Mouse (Mus musculus) midbrain, embryonic 13.5 days (tissue): ENCODE results near the gene Guca2a. TPM values are rescaled to one million over a fixed set of nuclear protein-coding genes. Genes with fewer than 3 reads are reported as not detected.
A peak's percentile ranks its signal among the peaks of the same experiment; 100 is the strongest.

Experiments used
- ATAC-seq: fragments of 200-750 bp; cut with Nextera tagmentation; 2 replicates; pipeline ENCODE4 v1.8.0; 2017; ENCODE audit warnings: mild to moderate bottlenecking, moderate TSS enrichment, moderate library complexity
- H3K27ac ChIP-seq: fragments of 300-500 bp; sonication (generic); 2 replicates; pipeline ENCODE4 v1.5.1; 2015; ENCODE audit warnings: inconsistent platforms, mild to moderate bottlenecking, moderate library complexity
- H3K27me3 ChIP-seq: fragments of 300-500 bp; sonication (generic); 2 replicates; pipeline ENCODE4 v1.6.1; 2015; ENCODE audit warnings: mild to moderate bottlenecking, inconsistent platforms
- H3K36me3 ChIP-seq: fragments of 300-500 bp; sonication (generic); 2 replicates; pipeline ENCODE4 v1.6.1; 2015; ENCODE audit warnings: mild to moderate bottlenecking, inconsistent platforms
- H3K4me1 ChIP-seq: fragments of 300-500 bp; sonication (generic); replicated peaks from 2 replicates; pipeline ENCODE4 v1.6.1; 2015; ENCODE audit warnings: inconsistent platforms
- H3K4me2 ChIP-seq: fragments of 300-500 bp; sonication (generic); replicated peaks from 2 replicates; pipeline ENCODE4 v1.6.1; 2015; ENCODE audit warnings: moderate library complexity, mild to moderate bottlenecking, inconsistent platforms
- H3K4me3 ChIP-seq: fragments of 300-500 bp; sonication (generic); replicated peaks from 2 replicates; pipeline ENCODE4 v1.5.1; 2015; ENCODE audit warnings: mild to moderate bottlenecking, inconsistent platforms
- H3K9ac ChIP-seq: fragments of 300-500 bp; sonication (generic); replicated peaks from 2 replicates; pipeline ENCODE4 v1.6.1; 2015; ENCODE audit warnings: mild to moderate bottlenecking, inconsistent platforms
- H3K9me3 ChIP-seq: fragments of 300-500 bp; sonication (generic); 2 replicates; pipeline ENCODE4 v1.6.1; 2016; ENCODE audit warnings: mild to moderate bottlenecking, inconsistent platforms
- WGBS: fragments of 180-500 bp; shearing (Covaris S2); methylation state at CpG from one replicate; pipeline ENCODE4 v1.1.7; 2015; 5-methylcytosine and 5-hydroxymethylcytosine counted together
- polyA plus RNA-seq: library from polyadenylated mRNA; unstranded; fragments of >200 nt; fragmentation: Nextera tagmentation; extraction: Ambion mirVana; gene quantifications from 2 replicates; pipeline ENCODE4 v1.2.1, GENCODE M21; 2015

Guca2a gene
- not detected in 2 replicates for polyA plus RNA-seq

DNA sequence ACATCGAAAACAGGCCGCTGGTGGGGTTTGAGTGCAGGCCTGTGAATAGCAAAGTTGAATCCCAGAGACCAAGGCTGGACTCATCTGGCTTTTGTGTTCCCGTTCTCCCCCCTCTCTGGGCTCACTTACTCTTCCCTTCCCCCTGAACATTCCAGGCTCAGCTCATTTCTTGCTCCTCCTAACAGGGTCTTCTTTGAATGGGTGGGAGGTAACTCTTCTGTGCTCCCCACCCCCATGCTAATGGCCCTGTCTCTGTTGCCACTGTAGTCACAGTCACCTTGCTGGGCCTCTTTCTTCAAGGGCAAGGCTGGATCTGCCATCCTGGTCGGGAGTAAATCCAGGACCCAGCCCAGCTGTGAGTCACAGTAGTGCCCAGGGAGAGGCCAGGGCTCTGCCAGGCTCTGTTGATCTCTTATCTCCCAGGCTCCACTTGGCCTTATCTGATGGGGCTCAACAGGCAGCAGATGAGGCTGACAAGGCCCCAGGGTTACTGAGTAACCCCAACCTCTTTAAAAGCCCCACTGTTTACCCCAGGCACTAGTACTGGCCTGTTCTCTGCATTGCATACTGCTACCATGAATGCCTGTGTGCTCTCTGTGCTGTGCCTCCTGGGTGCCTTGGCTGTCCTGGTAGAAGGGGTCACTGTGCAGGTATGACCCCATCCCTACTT lies at the start of gene Guca2a:
Guca2a (plus strand) TSS at position 529 of the 670 bp plus-strand sequence.
- Histone ChIP-seq H3K4me1 (peaks cover 26% of the 10 kb centered on the region), H3K27me3 (no peaks in the 10 kb centered on the region), H3K4me2 (no peak within 1 kb of the TSS), H3K4me3 (no peak within 1 kb of the TSS), H3K27ac (no peak within 1 kb of the TSS), H3K9ac (no peak within 1 kb of the TSS), H3K36me3 (no peaks in the 10 kb centered on the region), H3K9me3 (no peaks in the 10 kb centered on the region)
- ATAC-seq, result no peak
- WGBS, result 86% methylated on average over 4 of the region's 4 CpGs

DNA sequence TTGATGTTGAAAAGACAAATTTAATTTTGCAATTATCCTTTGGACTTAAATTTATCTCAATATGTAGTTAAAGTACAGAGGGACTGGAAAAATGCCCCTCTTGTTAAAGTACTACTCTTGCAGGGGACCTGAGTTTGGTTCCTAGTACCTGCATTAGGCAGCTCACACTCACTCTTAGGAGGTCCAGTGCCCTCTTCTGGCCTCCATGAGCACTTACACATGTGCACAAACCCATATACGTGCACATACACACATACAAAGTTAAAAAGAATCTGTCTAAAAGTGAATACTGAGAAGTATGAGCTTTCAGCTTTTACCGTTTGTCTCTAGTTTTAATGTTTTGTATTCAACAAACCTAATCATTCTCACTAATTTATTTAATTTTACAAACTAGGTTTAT lies 49.5 kb upstream of the Guca2a start:
- no peak for ATAC-seq
- H3K4me2 ChIP-seq, result no peak overlapping the region
- peaks cover 6% of the 10 kb centered on the region; the same call in 1 of the 2 replicates for H3K36me3 ChIP-seq
- 98% methylated on average over 2 of the region's 2 CpGs for WGBS
- no peak overlapping the region for H3K4me3 ChIP-seq
- H3K9me3 ChIP-seq, result no peaks in the 10 kb centered on the region
- H3K9ac ChIP-seq, result no peak overlapping the region
- peaks cover 6% of the 10 kb centered on the region for H3K4me1 ChIP-seq
- no peak overlapping the region for H3K27ac ChIP-seq
- H3K27me3 ChIP-seq, result no peaks in the 10 kb centered on the region

DNA sequence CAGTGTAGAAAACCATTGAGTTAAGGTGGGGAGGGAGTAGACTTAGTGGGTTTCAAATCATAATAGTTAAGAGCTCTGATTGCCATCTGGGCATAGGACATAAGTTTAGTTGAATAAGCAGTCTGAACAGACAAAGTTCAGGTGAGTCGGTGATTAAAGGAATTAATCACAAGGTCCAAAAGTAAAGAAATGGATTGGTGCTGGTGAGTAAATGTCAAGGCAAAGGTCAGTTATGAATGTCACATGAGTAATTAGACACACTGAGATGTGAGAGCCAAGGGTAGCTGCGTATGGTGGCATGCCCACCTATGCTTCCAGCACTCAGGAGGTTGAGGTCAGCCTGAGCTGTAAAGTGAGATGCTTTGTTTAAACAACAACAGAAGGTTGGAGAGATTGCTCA lies 48.1 kb upstream of the Guca2a start:
- peaks cover 6% of the 10 kb centered on the region; the same call in 1 of the 2 replicates for H3K36me3 ChIP-seq
- H3K9me3 ChIP-seq, result no peaks in the 10 kb centered on the region
- H3K4me3 ChIP-seq, result no peak overlapping the region
- H3K4me2 ChIP-seq, result no peak overlapping the region
- H3K27me3 ChIP-seq, result no peaks in the 10 kb centered on the region
- H3K27ac ChIP-seq, result no peak overlapping the region
- no peak overlapping the region for H3K9ac ChIP-seq
- WGBS, result 90% methylated on average over 2 of the region's 2 CpGs
- H3K4me1 ChIP-seq, result peaks cover 6% of the 10 kb centered on the region
- no peak for ATAC-seq

GRCm38 (mm10) chr4:119590027-119590426 lies 47.5 kb upstream of the Guca2a start:
- Histone ChIP-seq H3K36me3 (peaks cover 6% of the 10 kb centered on the region; the same call in 1 of the 2 replicates), H3K4me1 (peaks cover 6% of the 10 kb centered on the region), H3K4me3 (no peak overlapping the region), H3K9me3 (no peaks in the 10 kb centered on the region), H3K27ac (no peak overlapping the region), H3K4me2 (no peak overlapping the region), H3K27me3 (no peaks in the 10 kb centered on the region), H3K9ac (no peak overlapping the region)
- ATAC-seq, result no peak
- 88% methylated on average over 1 of the region's 1 CpGs for WGBS

DNA sequence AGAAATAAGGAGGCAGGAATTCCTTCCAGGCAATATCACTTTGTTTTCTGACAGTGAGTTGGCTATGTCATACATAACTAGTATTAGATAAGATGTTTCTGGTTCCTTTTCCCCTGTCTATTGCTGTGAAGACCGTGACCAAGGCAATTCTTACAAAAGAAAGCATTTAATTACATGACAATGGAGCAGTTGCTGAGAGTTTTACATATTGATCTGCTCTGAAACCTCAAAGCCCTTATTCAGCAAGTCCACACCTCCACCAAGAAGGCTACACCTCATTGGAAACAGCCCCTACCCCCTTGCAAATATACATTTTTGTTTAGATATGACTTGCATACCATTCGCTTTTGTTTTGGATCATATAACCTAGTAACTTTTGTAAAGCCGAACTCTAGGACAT lies 45.0 kb upstream of the Guca2a start:
- WGBS, result 60% methylated on average over 3 of the region's 3 CpGs
- Histone ChIP-seq H3K9me3 (no peaks in the 10 kb centered on the region), H3K9ac (no peak overlapping the region), H3K36me3 (peaks cover 5% of the 10 kb centered on the region; the same call in 1 of the 2 replicates), H3K4me2 (no peak overlapping the region), H3K27ac (no peak overlapping the region), H3K4me3 (no peak overlapping the region), H3K4me1 (peaks cover 6% of the 10 kb centered on the region), H3K27me3 (no peaks in the 10 kb centered on the region)
- ATAC-seq, result no peak

GRCm38 (mm10) chr4:119594331-119594730 lies 43.2 kb upstream of the Guca2a start:
- Histone ChIP-seq H3K9me3 (no peaks in the 10 kb centered on the region), H3K4me3 (no peak overlapping the region), H3K4me1 (peaks cover 6% of the 10 kb centered on the region), H3K27ac (no peak overlapping the region), H3K9ac (no peak overlapping the region), H3K27me3 (no peaks in the 10 kb centered on the region), H3K36me3 (no peaks in the 10 kb centered on the region), H3K4me2 (no peak overlapping the region)
- no peak for ATAC-seq
- 91% methylated on average over 14 of the region's 14 CpGs for WGBS

DNA sequence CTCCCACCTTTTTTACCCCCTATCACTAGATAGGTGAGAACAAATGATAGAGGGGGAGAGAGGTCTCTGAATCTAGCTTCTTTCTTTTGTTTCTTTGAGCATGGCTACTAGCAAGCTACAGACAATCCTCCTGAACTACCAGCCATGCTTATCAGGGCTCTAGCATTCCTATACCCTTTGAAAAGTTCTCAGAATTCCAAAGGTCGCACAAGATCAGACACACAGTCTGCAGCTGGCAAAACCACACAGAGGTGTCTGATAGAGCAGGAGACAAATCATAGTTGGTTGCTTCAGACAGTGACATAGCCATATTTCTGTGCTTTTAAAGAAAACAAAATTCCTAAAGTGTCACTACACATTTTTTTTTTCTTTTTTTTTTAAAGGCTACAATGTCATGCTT lies 37.9 kb upstream of the Guca2a start:
- Histone ChIP-seq H3K27me3 (no peaks in the 10 kb centered on the region), H3K27ac (no peak overlapping the region), H3K4me2 (no peak overlapping the region), H3K36me3 (peaks cover 4% of the 10 kb centered on the region; the same call in 1 of the 2 replicates), H3K4me1 (no peaks in the 10 kb centered on the region), H3K9me3 (no peaks in the 10 kb centered on the region), H3K4me3 (no peak overlapping the region), H3K9ac (no peak overlapping the region)
- ATAC-seq, result no peak
- 81% methylated on average over 1 of the region's 1 CpGs for WGBS

GRCm38 (mm10) chr4:119609488-119609887 lies 28.0 kb upstream of the Guca2a start:
- H3K4me3 ChIP-seq, result no peak overlapping the region

GRCm38 (mm10) chr4:119614078-119614477 lies 23.4 kb upstream of the Guca2a start:
- peak overlapping the region; percentile 40; the same call in 1 of the 2 replicates for H3K27ac ChIP-seq
- H3K4me3 ChIP-seq, result no peak overlapping the region
- ATAC-seq, result no peak
- no peaks in the 10 kb centered on the region for H3K27me3 ChIP-seq
- WGBS, result 71% methylated on average over 1 of the region's 1 CpGs
- no peak overlapping the region for H3K9ac ChIP-seq
- H3K9me3 ChIP-seq, result no peaks in the 10 kb centered on the region
- peaks cover 5% of the 10 kb centered on the region; the same call in 1 of the 2 replicates for H3K4me1 ChIP-seq
- H3K4me2 ChIP-seq, result no peak overlapping the region
- no peaks in the 10 kb centered on the region for H3K36me3 ChIP-seq

More at GRCm38 (mm10) chr4:119609488-119609887, 28.0 kb upstream of the Guca2a start:
- no peaks in the 10 kb centered on the region for H3K27me3 ChIP-seq
- H3K4me2 ChIP-seq, result no peak overlapping the region
- peaks cover 12% of the 10 kb centered on the region for H3K36me3 ChIP-seq
- no peak for ATAC-seq
- H3K27ac ChIP-seq, result no peak overlapping the region
- WGBS, result 89% methylated on average over 1 of the region's 1 CpGs
- H3K9me3 ChIP-seq, result no peaks in the 10 kb centered on the region
- H3K4me1 ChIP-seq, result peaks cover 5% of the 10 kb centered on the region; the same call in 1 of the 2 replicates
- no peak overlapping the region for H3K9ac ChIP-seq

DNA sequence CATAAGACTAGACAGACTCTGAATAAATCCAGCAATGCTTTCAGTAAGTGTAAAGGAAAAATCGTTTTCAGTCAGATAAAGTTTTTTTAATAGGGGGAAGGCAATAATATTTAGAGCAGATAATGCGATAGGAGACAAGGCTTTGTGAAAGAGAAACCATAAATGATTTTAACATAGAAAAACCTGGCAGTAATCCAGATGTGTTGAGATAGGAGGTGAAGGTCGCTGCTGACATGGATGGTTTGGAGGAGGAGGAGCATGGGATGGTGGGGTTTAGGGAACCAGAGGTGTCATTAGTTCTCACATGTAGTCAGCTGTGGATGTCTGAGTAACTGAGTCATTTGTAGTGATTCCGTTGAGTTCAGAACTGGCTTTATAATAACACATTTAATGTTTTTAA lies 22.8 kb upstream of the Guca2a start:
- Histone ChIP-seq H3K36me3 (peaks cover 3% of the 10 kb centered on the region), H3K4me1 (peaks cover 5% of the 10 kb centered on the region; the same call in 1 of the 2 replicates), H3K27ac (no peak overlapping the region), H3K4me2 (no peak overlapping the region), H3K9ac (no peak overlapping the region), H3K9me3 (no peaks in the 10 kb centered on the region), H3K27me3 (no peaks in the 10 kb centered on the region), H3K4me3 (no peak overlapping the region)
- ATAC-seq, result no peak
- WGBS, result 87% methylated on average over 4 of the region's 4 CpGs

DNA sequence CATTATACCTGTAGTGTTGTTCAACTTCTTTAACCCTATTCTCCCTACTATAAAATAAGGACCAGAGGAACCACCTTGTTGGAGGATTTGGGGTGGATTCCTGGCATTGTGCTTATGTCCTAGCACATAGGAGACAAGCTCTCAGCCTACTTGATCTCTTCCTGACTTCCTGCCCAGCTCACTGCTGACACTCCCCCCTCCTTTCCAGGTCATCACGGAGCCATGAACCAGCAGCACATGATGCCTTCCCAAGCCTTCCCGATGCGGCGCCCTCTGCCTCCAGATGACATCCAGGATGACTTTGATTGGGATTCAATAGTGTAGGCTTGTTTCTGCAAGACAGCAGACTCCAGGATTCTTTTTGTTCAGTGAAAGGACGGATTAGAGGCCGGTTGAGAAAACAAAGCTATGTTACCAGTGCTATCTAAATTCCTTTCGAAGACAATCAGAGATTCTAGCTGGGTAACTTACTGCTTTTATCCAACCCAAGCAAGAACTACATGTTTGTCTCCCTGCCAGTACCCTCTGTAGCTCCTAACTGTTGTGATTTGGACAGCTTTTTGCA lies 11.3 kb upstream of the Guca2a start:
- WGBS, result 19% methylated on average over 7 of the region's 7 CpGs
- Histone ChIP-seq H3K4me3 (no peak overlapping the region), H3K36me3 (peaks cover 52% of the 10 kb centered on the region), H3K9me3 (no peaks in the 10 kb centered on the region), H3K27ac (peak overlapping the region; percentile 1; the same call in 1 of the 2 replicates), H3K4me2 (no peak overlapping the region), H3K4me1 (peaks cover 11% of the 10 kb centered on the region), H3K27me3 (no peaks in the 10 kb centered on the region), H3K9ac (no peak overlapping the region)
- no peak for ATAC-seq

DNA sequence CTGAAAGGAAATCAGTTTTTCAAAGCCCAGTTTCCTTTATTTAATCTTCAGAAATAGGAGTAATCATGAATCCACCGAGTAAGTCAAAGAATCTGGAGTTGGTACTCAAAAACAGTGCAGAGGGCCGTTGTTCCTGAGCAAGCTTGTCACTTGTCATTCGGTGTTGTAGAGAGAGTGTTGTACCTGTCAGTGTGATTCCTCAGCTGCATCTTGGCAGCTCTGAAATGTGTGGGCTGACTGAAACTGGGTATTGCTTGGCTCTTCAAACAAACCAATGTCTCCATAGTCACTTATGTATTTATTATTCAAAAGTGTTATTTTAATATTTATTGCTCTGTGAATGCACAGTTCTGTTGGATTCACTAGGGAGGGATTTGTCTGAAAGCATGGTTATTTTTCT lies 10.6 kb upstream of the Guca2a start:
- H3K27ac ChIP-seq, result no peak overlapping the region; the same call in none of the 2 replicates
- no peak overlapping the region for H3K9ac ChIP-seq
- no peaks in the 10 kb centered on the region for H3K27me3 ChIP-seq
- H3K4me3 ChIP-seq, result no peak overlapping the region
- H3K36me3 ChIP-seq, result peaks cover 48% of the 10 kb centered on the region
- no peak for ATAC-seq
- no peak overlapping the region for H3K4me2 ChIP-seq
- WGBS, result 79% methylated on average over 3 of the region's 3 CpGs
- no peaks in the 10 kb centered on the region for H3K9me3 ChIP-seq
- H3K4me1 ChIP-seq, result peaks cover 12% of the 10 kb centered on the region
